ENCODE assay signal across 13 mouse cellular contexts in the genomic region with DNA sequence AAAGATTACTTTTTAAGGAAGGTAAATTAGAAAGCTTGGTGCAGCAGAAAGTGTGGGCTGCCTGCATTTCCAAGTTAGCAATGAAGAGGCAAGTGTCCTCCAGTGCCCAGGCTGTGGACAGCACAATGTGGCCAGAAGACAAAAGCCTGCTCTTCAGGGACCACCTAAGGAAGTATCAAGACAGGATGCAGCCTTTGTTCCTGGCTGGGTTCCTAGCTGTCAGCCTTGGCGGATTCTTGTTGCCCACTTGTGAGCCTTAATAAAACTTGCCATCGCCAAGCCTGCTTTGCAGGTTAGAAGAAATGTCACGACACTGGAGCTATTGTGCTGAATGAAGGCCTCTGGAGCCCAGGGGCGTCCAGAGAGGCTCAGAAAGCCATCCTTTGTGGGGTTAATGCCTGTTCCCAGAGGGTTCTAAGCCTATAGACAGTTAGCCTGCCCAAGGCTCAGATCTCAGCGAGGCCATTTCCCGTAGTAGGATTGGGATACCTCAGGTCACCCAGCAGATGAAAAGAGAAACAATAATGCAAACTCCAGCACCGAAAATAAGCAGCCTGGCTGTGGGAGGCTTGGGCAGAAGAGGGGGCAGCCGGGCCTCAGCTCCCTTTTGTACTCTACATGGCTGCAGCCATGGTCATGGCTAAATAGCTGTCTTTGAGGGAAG.
DNase-seq lines count a peak whose midpoint lies in the region; ATAC-seq and TF ChIP-seq lines count a peak whose summit lies in the region.
"Had no signal": no experiment of that assay in that cellular context is flagged by ENCODE, and none has a peak within 500 bp of the region (broad histone marks: within the 10 kb centered on the region; RNA-seq: fewer than 3 reads in every experiment).

No protein-coding gene starts in this region.

- H3K4me3 ChIP-seq in stomach, embryonic 14.5 days (ENCODE audit: low read depth, low read length), result no peak overlapping the region
- no peak overlapping the region for H3K4me3 ChIP-seq in stomach, postnatal 0 days (ENCODE audit: low read depth, low read length)
- no peak overlapping the region for H3K4me3 ChIP-seq in forebrain, embryonic 16.5 days (replicated peaks; ENCODE audit: low read length)
- no peak overlapping the region for H3K4me3 ChIP-seq in limb, embryonic 15.5 days
- no peak overlapping the region for H3K4me3 ChIP-seq in stomach, embryonic 16.5 days (replicated peaks; ENCODE audit: low read length)
- H3K4me3 ChIP-seq: layer of hippocampus, adult 2 months; liver, embryonic 13.5 days had no signal

- H3K4me1 ChIP-seq in stomach, embryonic 14.5 days (ENCODE audit: control insufficient read depth, insufficient read depth, low read length), result peaks cover 16% of the 10 kb centered on the region
- H3K4me1 ChIP-seq in stomach, postnatal 0 days (replicated peaks; ENCODE audit: control insufficient read depth, insufficient read depth), result 0 out of 2 replicates have a peak, but pooled peaks cover 3% of the 10 kb centered on the region
- H3K4me1 ChIP-seq in forebrain, embryonic 16.5 days (replicated peaks; ENCODE audit: control insufficient read depth, insufficient read depth, low read length), result peaks cover 36% of the 10 kb centered on the region
- H3K4me1 ChIP-seq in limb, embryonic 15.5 days, result peaks cover 18% of the 10 kb centered on the region
- peaks cover 6% of the 10 kb centered on the region; the same call in 1 of the 2 replicates for H3K4me1 ChIP-seq in stomach, embryonic 16.5 days (ENCODE audit: control insufficient read depth, insufficient read depth, low read length)

- no peak for TF ChIP-seq CTCF in stomach, postnatal 0 days (IDR thresholded peaks at IDR 0.05; ENCODE audit: low read depth)

- no peaks in the 10 kb centered on the region for H3K27me3 ChIP-seq in stomach, embryonic 14.5 days (ENCODE audit: control insufficient read depth, insufficient read depth, low read length)
- H3K27me3 ChIP-seq in stomach, postnatal 0 days (ENCODE audit: control insufficient read depth, insufficient read depth, low read length), result no peaks in the 10 kb centered on the region
- no peaks in the 10 kb centered on the region for H3K27me3 ChIP-seq in forebrain, embryonic 16.5 days (replicated peaks; ENCODE audit: control insufficient read depth, insufficient read depth, low read length)
- 0 out of 2 replicates have a peak, but pooled peaks cover 3% of the 10 kb centered on the region for H3K27me3 ChIP-seq in limb, embryonic 15.5 days
- H3K27me3 ChIP-seq in stomach, embryonic 16.5 days (ENCODE audit: control insufficient read depth, insufficient read depth, low read length), result no peaks in the 10 kb centered on the region
- H3K27me3 ChIP-seq: liver, embryonic 13.5 days had no signal

- WGBS in stomach, embryonic 14.5 days, result 59% methylated on average over 8 of the region's 8 CpGs
- WGBS in stomach, postnatal 0 days, result 62% methylated on average over 8 of the region's 8 CpGs
- WGBS in forebrain, embryonic 16.5 days, result 8% methylated on average over 8 of the region's 8 CpGs
- WGBS in limb, embryonic 15.5 days, result 53% methylated on average over 8 of the region's 8 CpGs
- WGBS in stomach, embryonic 16.5 days, result 55% methylated on average over 8 of the region's 8 CpGs

- H3K27ac ChIP-seq in stomach, embryonic 14.5 days (ENCODE audit: low read length), result peak overlapping the region; percentile 48; the same call in 1 of the 2 replicates
- no peak overlapping the region for H3K27ac ChIP-seq in stomach, postnatal 0 days (replicated peaks)
- 0 out of 2 replicates have a peak overlapping the region, but pooled peaks have one; percentile 9 for H3K27ac ChIP-seq in forebrain, embryonic 16.5 days (ENCODE audit: low read length)
- peak overlapping the region; percentile 39 for H3K27ac ChIP-seq in limb, embryonic 15.5 days
- peak overlapping the region; percentile 44; the same call in 1 of the 2 replicates for H3K27ac ChIP-seq in stomach, embryonic 16.5 days (ENCODE audit: low read length)
- H3K27ac ChIP-seq: liver, embryonic 13.5 days had no signal

- no peak for TF ChIP-seq EP300 in stomach, postnatal 0 days (optimal IDR thresholded peaks at IDR 0.05)

- no peak overlapping the region for H3K9ac ChIP-seq in stomach, embryonic 14.5 days (replicated peaks; ENCODE audit: low read depth, low read length)
- H3K9ac ChIP-seq in stomach, postnatal 0 days (ENCODE audit: low read length), result no peak overlapping the region
- H3K9ac ChIP-seq in forebrain, embryonic 16.5 days (replicated peaks; ENCODE audit: low read depth, low read length), result no peak overlapping the region
- no peak overlapping the region for H3K9ac ChIP-seq in limb, embryonic 15.5 days
- no peak overlapping the region for H3K9ac ChIP-seq in stomach, embryonic 16.5 days (ENCODE audit: low read length)
- H3K9ac ChIP-seq: liver, embryonic 13.5 days had no signal

- no peak for ATAC-seq in stomach, embryonic 14.5 days (ENCODE audit: insufficient number of reproducible peaks, insufficient read depth, low FRiP score, low read depth)
- no peak for ATAC-seq in stomach, postnatal 0 days (ENCODE audit: low FRiP score, low TSS enrichment)
- ATAC-seq in forebrain, embryonic 16.5 days, result peak; percentile 51
- ATAC-seq in limb, embryonic 15.5 days (ENCODE audit: insufficient number of reproducible peaks, low FRiP score, low TSS enrichment, low read depth), result no peak
- no peak for ATAC-seq in stomach, embryonic 16.5 days (ENCODE audit: insufficient read depth, low FRiP score)
- ATAC-seq in cerebellum, adult (ENCODE audit: insufficient number of reproducible peaks, low FRiP score, low TSS enrichment), result no peak

- H3K9me3 ChIP-seq in stomach, embryonic 14.5 days (ENCODE audit: control insufficient read depth, low read depth, low read length), result no peaks in the 10 kb centered on the region
- H3K9me3 ChIP-seq in stomach, postnatal 0 days (ENCODE audit: control insufficient read depth, low read length), result no peaks in the 10 kb centered on the region
- H3K9me3 ChIP-seq in forebrain, embryonic 16.5 days (ENCODE audit: control insufficient read depth, low read length), result no peaks in the 10 kb centered on the region
- H3K9me3 ChIP-seq in limb, embryonic 15.5 days, result no peaks in the 10 kb centered on the region
- no peaks in the 10 kb centered on the region for H3K9me3 ChIP-seq in stomach, embryonic 16.5 days (replicated peaks; ENCODE audit: control insufficient read depth, low read length)
- H3K9me3 ChIP-seq: liver, embryonic 13.5 days had no signal

- H3K36me3 ChIP-seq in stomach, embryonic 14.5 days (ENCODE audit: control insufficient read depth, insufficient read depth, low read length), result no peaks in the 10 kb centered on the region
- H3K36me3 ChIP-seq in stomach, postnatal 0 days (ENCODE audit: control insufficient read depth, insufficient read depth, low read length), result no peaks in the 10 kb centered on the region
- H3K36me3 ChIP-seq in forebrain, embryonic 16.5 days (ENCODE audit: control insufficient read depth, insufficient read depth), result no peaks in the 10 kb centered on the region
- H3K36me3 ChIP-seq in limb, embryonic 15.5 days, result no peaks in the 10 kb centered on the region
- no peaks in the 10 kb centered on the region for H3K36me3 ChIP-seq in stomach, embryonic 16.5 days (ENCODE audit: control insufficient read depth, insufficient read depth, low read length)
- H3K36me3 ChIP-seq: liver, embryonic 13.5 days had no signal

- H3K4me2 ChIP-seq in stomach, embryonic 14.5 days (replicated peaks; ENCODE audit: low read depth, low read length), result no peak overlapping the region
- H3K4me2 ChIP-seq in stomach, postnatal 0 days (replicated peaks; ENCODE audit: low read depth), result no peak overlapping the region
- no peak overlapping the region for H3K4me2 ChIP-seq in forebrain, embryonic 16.5 days (ENCODE audit: low read length)
- no peak overlapping the region for H3K4me2 ChIP-seq in limb, embryonic 15.5 days
- H3K4me2 ChIP-seq in stomach, embryonic 16.5 days (ENCODE audit: low read depth, low read length), result no peak overlapping the region
- H3K4me2 ChIP-seq: liver, embryonic 13.5 days had no signal

- no peak for DNase-seq in stomach, postnatal 0 days (ENCODE audit: low spot score)
- no peak for DNase-seq in urinary bladder, postnatal 4 days (ENCODE audit: low spot score in 2 of 2)
- DNase-seq in testis, postnatal 14 days (ENCODE audit: low spot score), result no peak
- DNase-seq: adrenal gland, postnatal 10 days; cerebellum, postnatal 14 days; heart, postnatal 10 days; liver, embryonic 13.5 days had no signal
